Mouse (Mus musculus) Patski (cell line): ENCODE results near the gene Zfp93. TPM values are rescaled to one million over a fixed set of nuclear protein-coding genes. Genes with fewer than 3 reads are reported as not detected.

Experiments used
- ATAC-seq: fragments of 100-300 bp; one replicate; pipeline ENCODE4 v1.8.0; 2021
- CTCF ChIA-PET: fragments of 350-600 bp; sonication (Branson Sonifier 250); formaldehyde crosslinking; loops from one replicate; lab custom pipeline; 2022; ENCODE audit warnings: inconsistent platforms; lab: Charles Lee
- POLR2A ChIA-PET: fragments of 350-600 bp; sonication (Branson Sonifier 250); formaldehyde crosslinking; loops from one replicate; lab custom pipeline; 2022; ENCODE audit warnings: antibody characterized with exemption, inconsistent platforms; lab: Charles Lee
- DNase-seq: peaks from one replicate; pipeline ENCODE4 v3.0.0-alpha.2; 2011; ENCODE audit warnings: low read depth, low spot score
- H3K27me3 ChIP-seq: fragments of 371-371 bp; one replicate; pipeline ENCODE4 v1.5.1; 2021
- CTCF ChIP-seq: fragments of 100-300 bp; IDR thresholded peaks from one replicate; pipeline ENCODE4 v1.5.1; 2021
- in situ Hi-C: fragments of 300-500 bp; cut with MboI; formaldehyde crosslinking; loops from 3 replicates; pipeline ENCODE4 v1.11.1; 2018; ENCODE audit warnings: low pct_unique_long_range_greater_than_20kb, mixed read lengths
- polyA plus RNA-seq: library from polyadenylated mRNA; unstranded; gene quantifications from one replicate; pipeline ENCODE4 v1.2.3, GENCODE M21; 2021

The Zfp93 gene
- polyA plus RNA-seq, 1 experiment from 2014 or later: 12.5 TPM

GRCm38 (mm10) chr7:24290106-24290693 is 20.0 kb downstream of the Zfp93 start:
- ATAC-seq (no peak), DNase-seq (no peak)
- ChIA-PET CTCF (interaction anchor here (0.8 kb wide), 1 partner anchor 10 kb away, joined by 3 read pairs; no protein-coding TSS in a partner anchor), POLR2A (no interaction called here)
- in situ Hi-C loops: no loop called here
- no peak for TF ChIP-seq CTCF
- no peaks in the 10 kb centered on the region for H3K27me3 ChIP-seq

GRCm38 (mm10) chr7:24291387-24292090 is 21.3 kb downstream of the Zfp93 start:
- ChIA-PET POLR2A (no interaction called here), CTCF (no interaction called here)
- in situ Hi-C loops: no loop called here
- DNase-seq: no peak
- no peak for ATAC-seq
- no peaks in the 10 kb centered on the region for H3K27me3 ChIP-seq
- no peak for TF ChIP-seq CTCF

- in situ Hi-C loops: no loop called here
- DNase-seq (no peak), ATAC-seq (no peak)
- ChIA-PET POLR2A (no interaction called here), CTCF (no interaction called here)
- no peak for TF ChIP-seq CTCF
- H3K27me3 ChIP-seq: no peaks in the 10 kb centered on the region
Measured at GRCm38 (mm10) chr7:24293061-24293851, 23.0 kb downstream of the Zfp93 start.

GRCm38 (mm10) chr7:24294763-24295162 is 24.5 kb downstream of the Zfp93 start:
- TF ChIP-seq CTCF: no peak
- DNase-seq: no peak
- ATAC-seq: no peak
- H3K27me3 ChIP-seq: no peaks in the 10 kb centered on the region
- in situ Hi-C loops: no loop called here
- ChIA-PET POLR2A (no interaction called here), CTCF (no interaction called here)

GRCm38 (mm10) chr7:24295376-24295775 is 25.2 kb downstream of the Zfp93 start:
- DNase-seq (no peak), ATAC-seq (no peak)
- in situ Hi-C loops: no loop called here
- ChIA-PET CTCF (no interaction called here), POLR2A (no interaction called here)
- H3K27me3 ChIP-seq: no peaks in the 10 kb centered on the region
- no peak for TF ChIP-seq CTCF

GRCm38 (mm10) chr7:24296386-24296785 is 26.2 kb downstream of the Zfp93 start:
- in situ Hi-C loops: no loop called here
- no peaks in the 10 kb centered on the region for H3K27me3 ChIP-seq
- ChIA-PET CTCF (no interaction called here), POLR2A (no interaction called here)
- TF ChIP-seq CTCF: no peak
- DNase-seq (no peak), ATAC-seq (no peak)

GRCm38 (mm10) chr7:24297361-24298095 is 27.3 kb downstream of the Zfp93 start:
- TF ChIP-seq CTCF: no peak
- in situ Hi-C loops: no loop called here
- H3K27me3 ChIP-seq: no peaks in the 10 kb centered on the region
- ATAC-seq (no peak), DNase-seq (no peak)
- POLR2A ChIA-PET: interaction anchor here (0.6 kb wide), 2 partner anchors 18 to 215 kb away, joined by 4 to 5 read pairs; no protein-coding TSS in a partner anchor
- CTCF ChIA-PET: interaction anchor here (1.0 to 1.3 kb wide), 2 partner anchors 10 to 11 kb away, joined by 3 to 4 read pairs; no protein-coding TSS in a partner anchor

GRCm38 (mm10) chr7:24298635-24298972 is 28.4 kb downstream of the Zfp93 start:
- no peak for TF ChIP-seq CTCF
- ATAC-seq (no peak), DNase-seq (no peak)
- in situ Hi-C loops: no loop called here
- H3K27me3 ChIP-seq: no peaks in the 10 kb centered on the region
- POLR2A ChIA-PET: interaction anchor here (0.6 to 0.7 kb wide), 2 partner anchors 17 to 100 kb away, joined by 3 to 4 read pairs; no protein-coding TSS in a partner anchor
- CTCF ChIA-PET: interaction anchor here (1.0 to 1.2 kb wide), 2 partner anchors 12 to 13 kb away, joined by 3 to 6 read pairs; no protein-coding TSS in a partner anchor

GRCm38 (mm10) chr7:24298973-24299708 is 28.9 kb downstream of the Zfp93 start:
- in situ Hi-C loops: no loop called here
- ChIA-PET CTCF (interaction anchor here (0.9 to 1.5 kb wide), 4 partner anchors 9 to 19 kb away, joined by 3 to 6 read pairs (median 4); no protein-coding TSS in a partner anchor), POLR2A (interaction anchor here (0.6 kb wide), 2 partner anchors 32 to 778 kb away, joined by 6 to 7 read pairs; no protein-coding TSS in a partner anchor)
- peak; percentile 79 for ATAC-seq
- no peak for TF ChIP-seq CTCF
- DNase-seq: peak; percentile 25
- H3K27me3 ChIP-seq: no peaks in the 10 kb centered on the region
